Mouse (Mus musculus) limb, embryonic 13.5 days (tissue): Measurements from ENCODE around the gene S100a7a. TPM values are rescaled to one million over a fixed set of nuclear protein-coding genes. Genes with fewer than 3 reads are reported as not detected.

ENCODE experiments used
- ATAC-seq: fragments of 200-750 bp; cut with Nextera tagmentation; 2 replicates; pipeline ENCODE4 v1.8.0; 2017; ENCODE audit warnings: low read depth, moderate number of reproducible peaks, moderate TSS enrichment; ENCODE audit not compliant: low FRiP score
- H3K27ac ChIP-seq: fragments of 300-500 bp; sonication (generic); 2 replicates; pipeline ENCODE4 v1.5.1; 2015; ENCODE audit warnings: inconsistent platforms, mild to moderate bottlenecking, moderate library complexity
- H3K27me3 ChIP-seq: fragments of 300-500 bp; sonication (generic); 2 replicates; pipeline ENCODE4 v1.6.1; 2015; ENCODE audit warnings: mild to moderate bottlenecking, inconsistent platforms
- H3K36me3 ChIP-seq: fragments of 300-500 bp; sonication (generic); 2 replicates; pipeline ENCODE4 v1.6.1; 2015; ENCODE audit warnings: inconsistent platforms, mild to moderate bottlenecking, moderate library complexity
- H3K4me1 ChIP-seq: fragments of 300-500 bp; sonication (generic); 2 replicates; pipeline ENCODE4 v1.6.1; 2015; ENCODE audit warnings: inconsistent platforms
- H3K4me2 ChIP-seq: fragments of 300-500 bp; sonication (generic); replicated peaks from 2 replicates; pipeline ENCODE4 v1.6.1; 2015; ENCODE audit warnings: inconsistent platforms, mild to moderate bottlenecking, moderate library complexity
- H3K4me3 ChIP-seq: fragments of 300-500 bp; sonication (generic); 2 replicates; pipeline ENCODE4 v1.5.1; 2015; ENCODE audit warnings: moderate library complexity, mild to moderate bottlenecking, inconsistent platforms
- H3K9ac ChIP-seq: fragments of 300-500 bp; sonication (generic); 2 replicates; pipeline ENCODE4 v1.6.1; 2015; ENCODE audit warnings: mild to moderate bottlenecking, inconsistent platforms
- H3K9me3 ChIP-seq: fragments of 300-500 bp; sonication (generic); 2 replicates; pipeline ENCODE4 v1.6.1; 2016; ENCODE audit warnings: inconsistent platforms
- WGBS: fragments of 180-500 bp; shearing (Covaris S2); methylation state at CpG from one replicate; pipeline ENCODE4 v1.1.7; 2015; 5-methylcytosine and 5-hydroxymethylcytosine counted together
- polyA plus RNA-seq: library from polyadenylated mRNA; unstranded; fragments of >200 nt; fragmentation: Nextera tagmentation; extraction: Ambion mirVana; gene quantifications from 2 replicates; pipeline ENCODE4 v1.2.1, GENCODE M21; 2015

S100a7a gene
- polyA plus RNA-seq, 1 experiment from 2014 or later: not detected

DNA sequence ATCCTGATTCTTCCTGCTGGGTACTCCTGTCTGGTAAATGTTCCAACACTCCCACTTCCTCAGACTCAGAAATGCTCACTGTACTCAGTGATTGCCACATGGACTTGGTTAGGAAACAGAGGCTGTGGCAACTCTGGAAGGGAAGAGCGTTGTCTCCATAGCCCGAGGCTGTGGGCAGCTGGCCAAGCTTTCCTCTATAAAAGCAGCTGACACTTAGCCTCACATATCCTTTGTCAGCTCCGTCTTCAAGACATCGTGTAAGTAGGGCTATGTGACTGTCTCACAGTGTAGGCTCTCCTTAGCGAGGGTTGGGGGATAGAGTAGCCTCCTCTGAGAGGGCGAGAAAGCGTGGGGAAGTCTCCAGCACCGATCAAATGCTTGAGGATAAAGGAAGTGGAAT lies 15.0 kb downstream of the S100a7a start, which contains the start of gene S100a8:
Gene S100a8, plus strand, starts transcription at position 133 of the 400 bp plus-strand sequence.
- WGBS: 56% methylated on average over 8 of the region's 8 CpGs
- H3K36me3 ChIP-seq: no peaks in the 10 kb centered on the region

DNA sequence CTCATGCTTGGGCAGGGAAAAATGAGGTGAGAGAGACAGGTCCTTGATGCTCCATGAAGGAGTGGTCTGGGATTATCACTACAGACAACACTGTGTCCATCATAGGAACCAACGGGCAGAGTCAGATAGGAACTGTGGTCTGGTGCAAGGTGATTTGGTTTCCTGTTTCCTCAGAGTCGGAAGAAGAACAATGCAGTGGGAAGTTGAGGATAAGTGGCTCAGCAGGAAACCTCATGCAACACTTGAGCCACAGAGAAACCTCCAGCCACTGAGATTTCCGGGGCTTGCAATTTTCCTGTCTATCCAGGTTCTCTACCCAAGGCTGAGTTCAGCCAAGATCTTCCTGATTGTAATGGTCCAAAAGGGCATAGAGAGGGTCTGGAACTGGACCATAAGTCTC lies 24.8 kb downstream of the S100a7a start:
- Histone ChIP-seq H3K27ac (no peak overlapping the region), H3K27me3 (no peaks in the 10 kb centered on the region), H3K9ac (no peak overlapping the region), H3K4me3 (no peak overlapping the region), H3K36me3 (no peaks in the 10 kb centered on the region), H3K4me2 (no peak overlapping the region), H3K9me3 (no peaks in the 10 kb centered on the region), H3K4me1 (no peaks in the 10 kb centered on the region)
- WGBS: 67% methylated on average over 3 of the region's 3 CpGs
- ATAC-seq: no peak

More for the DNA sequence above, 15.0 kb downstream of the S100a7a start, which contains the start of gene S100a8:
- Histone ChIP-seq H3K9ac (no peak within 1 kb of the TSS), H3K27ac (no peak within 1 kb of the TSS; the same call in 1 of the 2 replicates), H3K4me3 (no peak within 1 kb of the TSS), H3K9me3 (no peaks in the 10 kb centered on the region), H3K4me1 (0 out of 2 replicates have a peak, but pooled peaks cover 4% of the 10 kb centered on the region), H3K27me3 (no peaks in the 10 kb centered on the region), H3K4me2 (no peak within 1 kb of the TSS)
- ATAC-seq: 0 out of 2 replicates have a peak, but pooled peaks have one; percentile 19

DNA sequence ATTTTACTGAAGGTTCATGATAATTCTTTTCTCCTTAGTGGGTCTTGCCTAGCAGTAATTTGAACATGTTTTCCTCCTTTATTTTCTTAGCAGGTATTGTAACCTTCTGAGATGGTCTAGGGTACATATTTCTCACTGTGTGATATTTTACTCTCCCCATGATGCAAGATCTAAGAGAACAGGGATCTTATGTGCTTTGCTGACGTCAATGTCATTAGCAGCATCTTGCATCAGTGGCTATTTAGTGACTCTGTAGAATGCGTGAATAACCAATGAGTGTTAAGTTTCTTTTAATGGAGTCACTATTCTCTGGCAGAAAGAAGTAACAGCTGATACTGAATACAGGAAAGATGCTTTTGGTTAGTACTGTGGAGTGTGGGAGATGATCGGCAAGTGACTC lies 30.1 kb downstream of the S100a7a start:
- Histone ChIP-seq H3K4me1 (no peaks in the 10 kb centered on the region), H3K4me3 (no peak overlapping the region), H3K9me3 (no peaks in the 10 kb centered on the region), H3K9ac (no peak overlapping the region), H3K36me3 (no peaks in the 10 kb centered on the region), H3K4me2 (no peak overlapping the region), H3K27ac (no peak overlapping the region), H3K27me3 (no peaks in the 10 kb centered on the region)
- WGBS: 83% methylated on average over 3 of the region's 3 CpGs
- no peak for ATAC-seq

DNA sequence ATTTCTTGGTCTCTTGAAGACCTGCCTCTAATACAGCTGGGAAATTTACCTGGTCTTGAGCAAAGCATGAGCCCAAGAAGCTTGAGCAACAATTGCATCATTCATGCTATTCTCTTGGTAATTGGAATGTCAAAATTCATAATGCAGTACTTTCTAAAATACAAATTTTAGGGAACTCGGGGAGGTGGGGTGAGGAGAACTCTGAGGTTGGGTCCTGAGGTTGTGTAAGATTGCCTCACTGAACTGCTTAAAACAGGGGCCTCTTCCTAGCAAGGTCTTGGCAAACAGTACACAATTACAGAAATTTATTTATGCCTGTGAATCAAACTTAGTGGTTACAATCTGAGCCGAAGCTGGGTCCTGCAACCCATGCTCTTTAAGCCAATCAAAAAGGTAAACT lies 33.0 kb downstream of the S100a7a start:
- no peak for ATAC-seq
- no peaks in the 10 kb centered on the region for H3K27me3 ChIP-seq
- 88% methylated on average over 2 of the region's 2 CpGs for WGBS

GRCm38 (mm10) chr3:90693496-90693895 lies 39.7 kb downstream of the S100a7a start:
- Histone ChIP-seq H3K4me2 (no peak overlapping the region), H3K36me3 (no peaks in the 10 kb centered on the region), H3K4me3 (no peak overlapping the region), H3K4me1 (no peaks in the 10 kb centered on the region), H3K27me3 (no peaks in the 10 kb centered on the region), H3K27ac (no peak overlapping the region), H3K9ac (no peak overlapping the region), H3K9me3 (no peaks in the 10 kb centered on the region)
- ATAC-seq: no peak
- 81% methylated on average over 2 of the region's 2 CpGs for WGBS

More for the DNA sequence above, 33.0 kb downstream of the S100a7a start:
- Histone ChIP-seq H3K27ac (no peak overlapping the region), H3K36me3 (no peaks in the 10 kb centered on the region), H3K9ac (no peak overlapping the region), H3K9me3 (no peaks in the 10 kb centered on the region), H3K4me2 (no peak overlapping the region), H3K4me1 (no peaks in the 10 kb centered on the region), H3K4me3 (no peak overlapping the region)

- Histone ChIP-seq H3K9me3 (no peaks in the 10 kb centered on the region), H3K4me3 (no peak within 1 kb of the TSS), H3K4me2 (no peak within 1 kb of the TSS), H3K27me3 (no peaks in the 10 kb centered on the region), H3K4me1 (no peaks in the 10 kb centered on the region), H3K36me3 (no peaks in the 10 kb centered on the region), H3K27ac (no peak within 1 kb of the TSS), H3K9ac (no peak within 1 kb of the TSS)
- WGBS: 69% methylated on average over 3 of the region's 3 CpGs
- ATAC-seq: no peak
Observed at GRCm38 (mm10) chr3:90695613-90696012, 41.8 kb downstream of the S100a7a start, which contains the start of gene S100a9. Gene S100a9, minus strand, starts transcription at chr3:90695721.

GRCm38 (mm10) chr3:90702244-90702643 lies 48.4 kb downstream of the S100a7a start:
- H3K27me3 ChIP-seq: no peaks in the 10 kb centered on the region
- 92% methylated on average over 2 of the region's 2 CpGs for WGBS
- no peak overlapping the region for H3K4me2 ChIP-seq
- H3K4me1 ChIP-seq: no peaks in the 10 kb centered on the region
- no peaks in the 10 kb centered on the region for H3K9me3 ChIP-seq
- no peak overlapping the region for H3K9ac ChIP-seq
- H3K4me3 ChIP-seq: no peak overlapping the region
- H3K27ac ChIP-seq: no peak overlapping the region
- ATAC-seq: no peak
- H3K36me3 ChIP-seq: no peaks in the 10 kb centered on the region

Other genes starting within 250 kb of the S100a7a start
- gene Ints3, start 220.4 kb upstream of the S100a7a start, polyA plus RNA-seq: 28.5 and 29.4 TPM in 2 replicates
- 4.0 and 4.8 TPM in 2 replicates for gene Npr1, start 188.2 kb upstream of the S100a7a start, polyA plus RNA-seq
- gene Ilf2, start 177.9 kb upstream of the S100a7a start, polyA plus RNA-seq: 277 and 284 TPM in 2 replicates
- 83.1 and 85.4 TPM in 2 replicates for gene Snapin, start 163.0 kb upstream of the S100a7a start, polyA plus RNA-seq
- 186 and 187 TPM in 2 replicates for gene Chtop, start 144.5 kb upstream of the S100a7a start, polyA plus RNA-seq
- 14.2 and 15.0 TPM in 2 replicates for gene S100a1, start 139.6 kb upstream of the S100a7a start, polyA plus RNA-seq
- gene S100a13, start 139.6 kb upstream of the S100a7a start, polyA plus RNA-seq: 26.7 and 30.8 TPM in 2 replicates
- gene S100a14, start 127.2 kb upstream of the S100a7a start, polyA plus RNA-seq: 9.4 and 9.9 TPM in 2 replicates
- 76.2 and 80.7 TPM in 2 replicates for gene S100a16, start 116.8 kb upstream of the S100a7a start, polyA plus RNA-seq
- 0.54 and 0.70 TPM in 2 replicates for gene S100a3, start 93.4 kb upstream of the S100a7a start, polyA plus RNA-seq
- gene S100a2, start 63.8 kb upstream of the S100a7a start, polyA plus RNA-seq: not detected in 2 replicates
- not detected in 2 replicates for gene Gm42674, start 52.1 kb upstream of the S100a7a start, polyA plus RNA-seq
- gene S100a4, start 50.2 kb upstream of the S100a7a start, polyA plus RNA-seq: 6.7 and 7.0 TPM in 2 replicates
- not detected in 2 replicates for gene S100a5, start 45.5 kb upstream of the S100a7a start, polyA plus RNA-seq
- 58.5 and 64.0 TPM in 2 replicates for gene S100a6, start 41.1 kb upstream of the S100a7a start, polyA plus RNA-seq
- gene S100a8, start 15.0 kb downstream of the S100a7a start, polyA plus RNA-seq: 6.0 and 6.6 TPM in 2 replicates
- gene S100a9, start 41.7 kb downstream of the S100a7a start, polyA plus RNA-seq: 3.4 and 4.9 TPM in 2 replicates
- gene Pglyrp4, start 72.9 kb downstream of the S100a7a start, polyA plus RNA-seq: 0.13 TPM in 1 of 2 replicates, not detected in the other
- not detected in 2 replicates for gene Gm5849, start 123.9 kb downstream of the S100a7a start, polyA plus RNA-seq